Mouse (Mus musculus) cortical plate, adult 2 months (tissue): ENCODE data around the gene Lrrc28.

ENCODE experiments used
- CTCF ChIP-seq: fragments of 200-500 bp; IDR thresholded peaks from 2 replicates; pipeline ENCODE4 v1.5.1; 2011; ENCODE audit warnings: mild to moderate bottlenecking, control low read depth, low read length; ENCODE audit not compliant: insufficient read depth; ENCODE audit errors: extremely low read depth
- POLR2A ChIP-seq: fragments of 200-500 bp; IDR thresholded peaks from 2 replicates; pipeline ENCODE4 v1.6.1; 2011; ENCODE audit warnings: mild to moderate bottlenecking, low read length, control low read depth; ENCODE audit not compliant: insufficient read depth; ENCODE audit errors: extremely low read depth

DNA sequence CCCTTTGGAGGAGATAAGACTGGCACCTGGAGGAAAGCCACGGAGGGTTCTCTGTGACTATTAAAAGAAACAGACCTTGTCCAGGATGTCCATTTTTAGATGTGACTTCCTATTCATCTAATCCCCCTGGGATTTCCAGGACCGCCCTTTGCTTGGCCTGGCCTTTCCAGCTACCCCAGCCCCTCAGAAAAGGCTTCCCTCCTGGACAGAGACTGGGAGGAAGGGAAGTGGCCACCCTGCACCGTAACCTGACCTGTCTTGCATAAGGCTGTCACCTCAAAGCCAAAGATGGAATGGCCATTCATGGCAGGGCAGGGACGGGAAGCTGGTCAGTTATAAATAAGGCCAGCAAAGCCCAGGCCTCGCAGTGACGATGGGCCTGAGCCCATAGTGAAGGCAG is 46.0 kb upstream of the Lrrc28 start:
- TF ChIP-seq CTCF (no peak), POLR2A (no peak)
